Mouse (Mus musculus): Measurements from ENCODE around the gene Il17rc. TPM values are rescaled to one million over a fixed set of nuclear protein-coding genes. Genes with fewer than 3 reads are reported as not detected.

Gene Il17rc
- polyA plus RNA-seq, 1 experiment, result 3.7 TPM

DNA sequence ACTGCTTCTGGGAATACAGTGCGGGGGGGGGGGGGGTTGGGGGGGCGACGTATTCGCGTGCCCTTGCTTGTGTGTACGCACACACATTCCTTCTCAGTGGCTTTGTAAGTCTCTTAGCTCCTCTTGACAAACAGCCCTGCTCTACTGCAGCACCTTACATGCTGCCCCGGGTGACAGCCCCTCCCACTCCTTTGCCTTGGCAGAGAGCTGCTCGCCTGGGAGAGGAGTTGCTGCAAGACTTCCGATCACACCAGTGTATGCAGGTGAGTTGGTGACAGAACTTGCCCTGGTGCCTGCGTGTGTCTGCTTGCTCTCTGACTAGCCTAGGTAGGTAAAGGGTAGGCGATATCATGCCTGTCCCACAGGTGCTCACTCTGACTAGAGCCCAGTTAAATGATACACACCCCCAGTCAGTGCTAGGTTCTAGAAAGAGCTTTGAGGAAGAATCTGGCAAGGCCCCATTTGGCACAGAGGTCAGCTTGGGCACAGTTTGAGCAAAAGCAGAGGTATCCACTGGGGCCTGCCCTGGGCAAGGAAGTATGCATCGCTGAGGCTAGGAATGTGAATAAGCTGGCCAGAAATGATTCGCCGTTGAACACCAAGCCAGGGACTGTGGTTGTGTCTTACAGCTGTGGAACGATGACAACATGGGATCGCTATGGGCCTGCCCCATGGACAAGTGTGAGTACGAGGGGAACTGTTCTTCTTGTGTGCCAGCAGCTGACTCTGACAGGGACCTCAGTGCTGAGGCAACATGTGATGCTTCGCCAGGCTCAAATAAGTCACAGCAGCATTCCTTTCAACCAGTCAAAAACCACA lies 9.5 kb downstream of the Il17rc start:
- Histone ChIP-seq H3K27ac (ENCODE audit: control insufficient read depth, insufficient read depth, low read depth, low read length) (no peak overlapping the region), H3K36me3 (ENCODE audit: control insufficient read depth, insufficient read depth, low read length) (no peaks in the 10 kb centered on the region), H3K4me3 (ENCODE audit: control insufficient read depth, low read depth, low read length) (no peak overlapping the region), H3K27me3 (ENCODE audit: control insufficient read depth, insufficient read depth, low read length) (no peaks in the 10 kb centered on the region), H3K4me1 (ENCODE audit: control insufficient read depth, insufficient read depth, low read length) (peaks cover 10% of the 10 kb centered on the region)
- TF ChIP-seq POLR2A (IDR thresholded peaks at IDR 0.05; ENCODE audit: control insufficient read depth, low read depth, low read length) (no peak), CTCF (IDR thresholded peaks at IDR 0.05; ENCODE audit: control insufficient read depth, insufficient read depth, insufficient replicate concordance, low read depth, low read length) (no peak)

GRCm38 (mm10) chr6:113482477-113483099 lies 11.4 kb downstream of the Il17rc start:
- H3K27me3 ChIP-seq (ENCODE audit: control insufficient read depth, insufficient read depth, low read length), result no peaks in the 10 kb centered on the region
- H3K27ac ChIP-seq (ENCODE audit: control insufficient read depth, insufficient read depth, low read depth, low read length), result no peak overlapping the region
- TF ChIP-seq POLR2A (IDR thresholded peaks at IDR 0.05; ENCODE audit: control insufficient read depth, low read depth, low read length), result no peak
- TF ChIP-seq CTCF (IDR thresholded peaks at IDR 0.05; ENCODE audit: control insufficient read depth, insufficient read depth, insufficient replicate concordance, low read depth, low read length), result no peak
- peaks cover 10% of the 10 kb centered on the region for H3K4me1 ChIP-seq (ENCODE audit: control insufficient read depth, insufficient read depth, low read length)
- H3K4me3 ChIP-seq (ENCODE audit: control insufficient read depth, low read depth, low read length), result peak overlapping the region; percentile 84
- H3K36me3 ChIP-seq (ENCODE audit: control insufficient read depth, insufficient read depth, low read length), result no peaks in the 10 kb centered on the region

GRCm38 (mm10) chr6:113483100-113483615 lies 11.9 kb downstream of the Il17rc start, which contains the start of gene Creld1:
Gene Creld1, plus strand, starts transcription at chr6:113483297.
- no peaks in the 10 kb centered on the region for H3K36me3 ChIP-seq (ENCODE audit: control insufficient read depth, insufficient read depth, low read length)

GRCm38 (mm10) chr6:113483729-113484128 lies 12.5 kb downstream of the Il17rc start:
- H3K27me3 ChIP-seq (ENCODE audit: control insufficient read depth, insufficient read depth, low read length), result no peaks in the 10 kb centered on the region
- peak overlapping the region; percentile 52; the same call in 1 of the 2 replicates for H3K27ac ChIP-seq (ENCODE audit: control insufficient read depth, insufficient read depth, low read depth, low read length)
- TF ChIP-seq CTCF (IDR thresholded peaks at IDR 0.05; ENCODE audit: control insufficient read depth, insufficient read depth, insufficient replicate concordance, low read depth, low read length) (no peak), POLR2A (IDR thresholded peaks at IDR 0.05; ENCODE audit: control insufficient read depth, low read depth, low read length) (no peak)
- H3K4me3 ChIP-seq (ENCODE audit: control insufficient read depth, low read depth, low read length), result peak overlapping the region; percentile 84
- H3K4me1 ChIP-seq (ENCODE audit: control insufficient read depth, insufficient read depth, low read length), result peaks cover 10% of the 10 kb centered on the region
- H3K36me3 ChIP-seq (ENCODE audit: control insufficient read depth, insufficient read depth, low read length), result no peaks in the 10 kb centered on the region

More at GRCm38 (mm10) chr6:113483100-113483615, 11.9 kb downstream of the Il17rc start, which contains the start of gene Creld1:
- Histone ChIP-seq H3K27ac (ENCODE audit: control insufficient read depth, insufficient read depth, low read depth, low read length) (peak within 1 kb of the TSS; percentile 52; the same call in 1 of the 2 replicates), H3K4me1 (ENCODE audit: control insufficient read depth, insufficient read depth, low read length) (peaks cover 10% of the 10 kb centered on the region), H3K4me3 (ENCODE audit: control insufficient read depth, low read depth, low read length) (peak within 1 kb of the TSS; percentile 84), H3K27me3 (ENCODE audit: control insufficient read depth, insufficient read depth, low read length) (no peaks in the 10 kb centered on the region)
- TF ChIP-seq CTCF (IDR thresholded peaks at IDR 0.05; ENCODE audit: control insufficient read depth, insufficient read depth, insufficient replicate concordance, low read depth, low read length), result no peak
- 0 out of 2 replicates have a peak, but pooled peaks have one; percentile 14 for TF ChIP-seq POLR2A (IDR thresholded peaks at IDR 0.05; ENCODE audit: control insufficient read depth, low read depth, low read length)

DNA sequence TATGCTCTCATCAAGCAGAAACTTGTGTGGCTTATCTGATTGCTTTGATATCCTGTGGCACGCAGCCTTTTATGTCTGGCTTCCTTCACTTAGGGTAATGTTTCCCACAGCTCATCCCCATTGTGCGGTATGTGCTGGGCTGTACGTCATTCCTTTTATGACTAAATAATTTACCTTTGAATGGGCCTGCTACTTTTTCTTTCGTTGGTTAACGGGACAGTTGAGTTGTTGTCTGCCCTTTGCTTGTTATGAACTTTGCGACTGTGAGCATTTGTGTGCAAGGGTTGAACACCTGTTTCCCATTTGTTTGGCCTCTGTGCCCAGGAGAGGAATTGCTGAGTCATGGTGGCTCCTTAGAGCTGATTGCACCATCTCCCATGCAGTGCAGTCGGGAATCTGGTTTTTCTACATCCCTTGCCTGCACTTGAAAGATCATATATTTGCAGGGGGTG lies 15.9 kb downstream of the Il17rc start:
- Histone ChIP-seq H3K27me3 (ENCODE audit: control insufficient read depth, insufficient read depth, low read length) (no peaks in the 10 kb centered on the region), H3K4me1 (ENCODE audit: control insufficient read depth, insufficient read depth, low read length) (peaks cover 9% of the 10 kb centered on the region), H3K27ac (ENCODE audit: control insufficient read depth, insufficient read depth, low read depth, low read length) (no peak overlapping the region), H3K4me3 (ENCODE audit: control insufficient read depth, low read depth, low read length) (no peak overlapping the region), H3K36me3 (ENCODE audit: control insufficient read depth, insufficient read depth, low read length) (no peaks in the 10 kb centered on the region)
- TF ChIP-seq POLR2A (IDR thresholded peaks at IDR 0.05; ENCODE audit: control insufficient read depth, low read depth, low read length) (no peak), CTCF (IDR thresholded peaks at IDR 0.05; ENCODE audit: control insufficient read depth, insufficient read depth, insufficient replicate concordance, low read depth, low read length) (no peak)

GRCm38 (mm10) chr6:113489410-113489809 lies 18.2 kb downstream of the Il17rc start:
- no peaks in the 10 kb centered on the region for H3K36me3 ChIP-seq (ENCODE audit: control insufficient read depth, insufficient read depth, low read length)

More at GRCm38 (mm10) chr6:113489410-113489809, 18.2 kb downstream of the Il17rc start:
- peaks cover 7% of the 10 kb centered on the region for H3K4me1 ChIP-seq (ENCODE audit: control insufficient read depth, insufficient read depth, low read length)
- TF ChIP-seq POLR2A (IDR thresholded peaks at IDR 0.05; ENCODE audit: control insufficient read depth, low read depth, low read length) (no peak), CTCF (IDR thresholded peaks at IDR 0.05; ENCODE audit: control insufficient read depth, insufficient read depth, insufficient replicate concordance, low read depth, low read length) (no peak)
- no peaks in the 10 kb centered on the region for H3K27me3 ChIP-seq (ENCODE audit: control insufficient read depth, insufficient read depth, low read length)
- no peak overlapping the region for H3K4me3 ChIP-seq (ENCODE audit: control insufficient read depth, low read depth, low read length)
- H3K27ac ChIP-seq (ENCODE audit: control insufficient read depth, insufficient read depth, low read depth, low read length), result no peak overlapping the region

Measured in testis, adult 2 months (tissue).